Mouse (Mus musculus) lung, postnatal 0 days (tissue): ENCODE results near the gene Lrp1.

Experiments used
- CTCF ChIP-seq: IDR thresholded peaks from 2 replicates; pipeline ENCODE4 v1.5.1; 2016; ENCODE audit warnings: antibody characterized with exemption, mild to moderate bottlenecking
- EP300 ChIP-seq: IDR thresholded peaks from 2 replicates; pipeline ENCODE4 v1.6.1; 2016; ENCODE audit warnings: antibody characterized with exemption, mild to moderate bottlenecking, control low read depth

DNA sequence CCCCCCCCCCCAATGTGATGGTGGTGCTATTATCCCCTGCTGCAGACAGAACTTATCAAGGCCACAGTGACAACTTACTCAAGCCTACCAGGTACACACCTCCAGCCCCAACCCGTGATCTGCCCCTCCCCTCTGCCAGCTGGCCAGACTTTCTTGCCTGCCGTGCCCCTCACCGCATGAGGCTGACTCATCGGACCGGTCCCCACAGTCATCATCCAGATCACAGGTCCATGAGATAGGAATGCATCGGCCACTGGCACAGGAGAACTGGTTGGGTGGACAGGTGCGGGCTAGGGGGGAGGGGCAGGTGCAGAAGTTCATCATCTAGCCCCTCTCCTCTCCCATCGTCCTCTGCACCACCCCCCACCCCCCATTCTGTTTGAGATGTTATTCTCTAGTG lies 37.3 kb downstream of the Lrp1 start:
- TF ChIP-seq CTCF, result no peak
- TF ChIP-seq EP300, result no peak
